Mouse (Mus musculus) heart, embryonic 12.5 days (tissue): ENCODE results near the gene Dtx3l. TPM values are rescaled to one million over a fixed set of nuclear protein-coding genes. Genes with fewer than 3 reads are reported as not detected.
"Not testable (repeated sequence)": the region's sequence is repeated elsewhere in the genome, so short reads cannot be mapped to it uniquely, and the experiment has no call there.

Source experiments
- ATAC-seq: fragments of 200-750 bp; cut with Nextera tagmentation; 2 replicates; pipeline ENCODE4 v1.8.0; 2017; ENCODE audit warnings: moderate TSS enrichment, moderate library complexity; ENCODE audit not compliant: insufficient number of reproducible peaks, low FRiP score
- H3K27ac ChIP-seq: fragments of 300-500 bp; sonication (generic); 2 replicates; pipeline ENCODE4 v1.5.1; 2016; ENCODE audit warnings: mild to moderate bottlenecking, moderate library complexity; ENCODE audit not compliant: poor library complexity, severe bottlenecking
- H3K27me3 ChIP-seq: fragments of 300-500 bp; sonication (generic); replicated peaks from 2 replicates; pipeline ENCODE4 v1.6.1; 2016; ENCODE audit warnings: mild to moderate bottlenecking, moderate library complexity
- H3K36me3 ChIP-seq: fragments of 300-500 bp; sonication (generic); 2 replicates; pipeline ENCODE4 v1.6.1; 2016; ENCODE audit warnings: mild to moderate bottlenecking, moderate library complexity
- H3K4me1 ChIP-seq: fragments of 300-500 bp; sonication (generic); replicated peaks from 2 replicates; pipeline ENCODE4 v1.6.1; 2016; ENCODE audit warnings: mild to moderate bottlenecking
- H3K4me2 ChIP-seq: fragments of 300-500 bp; sonication (generic); 2 replicates; pipeline ENCODE4 v1.6.1; 2016; ENCODE audit warnings: mild to moderate bottlenecking, moderate library complexity
- H3K4me3 ChIP-seq: fragments of 300-500 bp; sonication (generic); 2 replicates; pipeline ENCODE4 v1.5.1; 2016; ENCODE audit warnings: mild to moderate bottlenecking
- H3K9ac ChIP-seq: fragments of 300-500 bp; sonication (generic); 2 replicates; pipeline ENCODE4 v1.6.1; 2016; ENCODE audit warnings: mild to moderate bottlenecking, moderate library complexity
- H3K9me3 ChIP-seq: fragments of 300-500 bp; sonication (generic); replicated peaks from 2 replicates; pipeline ENCODE4 v1.6.1; 2016; ENCODE audit warnings: mild to moderate bottlenecking, moderate library complexity
- WGBS: fragments of 180-500 bp; shearing (Covaris S2); methylation state at CpG from one replicate; pipeline ENCODE4 v1.1.7; 2016; 5-methylcytosine and 5-hydroxymethylcytosine counted together
- polyA plus RNA-seq: library from polyadenylated mRNA; unstranded; fragments of >200 nt; fragmentation: Nextera tagmentation; extraction: Ambion mirVana; gene quantifications from 2 replicates; pipeline ENCODE4 v1.2.1, GENCODE M21; 2016

Dtx3l gene
- 4.9 and 5.0 TPM in 2 replicates for polyA plus RNA-seq

- H3K9ac ChIP-seq, result peak within 1 kb of the TSS; percentile 87
- H3K27me3 ChIP-seq, result 0 out of 2 replicates have a peak, but pooled peaks cover 4% of the 10 kb centered on the region
- H3K4me3 ChIP-seq, result peak within 1 kb of the TSS; percentile 79
- H3K4me2 ChIP-seq, result peak within 1 kb of the TSS; percentile 95
- no peaks in the 10 kb centered on the region for H3K4me1 ChIP-seq
- no peaks in the 10 kb centered on the region for H3K9me3 ChIP-seq
- peak; percentile 67 for ATAC-seq
- 1% methylated on average over 52 of the region's 52 CpGs for WGBS
- H3K27ac ChIP-seq, result peak within 1 kb of the TSS; percentile 15; the same call in 1 of the 2 replicates
- H3K36me3 ChIP-seq, result peaks cover 13% of the 10 kb centered on the region
Measured at GRCm38 (mm10) chr16:35938211-35939151, at the start of gene Dtx3l, which contains the start of gene Parp9. TSS of gene Dtx3l (minus strand) at chr16:35939151. TSS of gene Parp9 (plus strand) at chr16:35938470.

- no peak overlapping the region for H3K4me3 ChIP-seq
- peaks cover 18% of the 10 kb centered on the region for H3K4me1 ChIP-seq
- H3K36me3 ChIP-seq, result no peaks in the 10 kb centered on the region
- H3K9ac ChIP-seq, result no peak overlapping the region
- WGBS, result 85% methylated on average over 1 of the region's 1 CpGs
- H3K9me3 ChIP-seq, result no peaks in the 10 kb centered on the region
- H3K4me2 ChIP-seq, result no peak overlapping the region
- no peaks in the 10 kb centered on the region for H3K27me3 ChIP-seq
- H3K27ac ChIP-seq, result no peak overlapping the region
- no peak for ATAC-seq
Measured at GRCm38 (mm10) chr16:35987930-35988329, 49.0 kb upstream of the Dtx3l start.

GRCm38 (mm10) chr16:35984471-35984870 is 45.5 kb upstream of the Dtx3l start:
- H3K9me3 ChIP-seq, result no peaks in the 10 kb centered on the region
- H3K4me1 ChIP-seq, result peaks cover 18% of the 10 kb centered on the region
- no peak overlapping the region for H3K9ac ChIP-seq
- no peak overlapping the region for H3K27ac ChIP-seq
- H3K4me2 ChIP-seq, result peak overlapping the region; percentile 75
- no peak for ATAC-seq
- H3K4me3 ChIP-seq, result peak overlapping the region; percentile 84
- H3K36me3 ChIP-seq, result no peaks in the 10 kb centered on the region
- 35% methylated on average over 3 of the region's 3 CpGs for WGBS
- no peaks in the 10 kb centered on the region for H3K27me3 ChIP-seq

GRCm38 (mm10) chr16:35983517-35984101 is 44.7 kb upstream of the Dtx3l start:
- no peaks in the 10 kb centered on the region for H3K9me3 ChIP-seq
- no peaks in the 10 kb centered on the region for H3K36me3 ChIP-seq
- ATAC-seq, result peak; percentile 81
- peak overlapping the region; percentile 97 for H3K9ac ChIP-seq
- peak overlapping the region; percentile 75 for H3K4me2 ChIP-seq
- H3K27me3 ChIP-seq, result no peaks in the 10 kb centered on the region
- H3K4me3 ChIP-seq, result peak overlapping the region; percentile 84
- H3K4me1 ChIP-seq, result peaks cover 18% of the 10 kb centered on the region
- H3K27ac ChIP-seq, result peak overlapping the region; percentile 100
- WGBS, result under 1% methylated on average over 78 of the region's 86 CpGs

GRCm38 (mm10) chr16:35982902-35983516 is 44.1 kb upstream of the Dtx3l start:
- peak overlapping the region; percentile 84 for H3K4me3 ChIP-seq
- H3K36me3 ChIP-seq, result no peaks in the 10 kb centered on the region
- ATAC-seq, result peak; percentile 91
- under 1% methylated on average over 44 of the region's 54 CpGs for WGBS
- no peaks in the 10 kb centered on the region for H3K9me3 ChIP-seq
- H3K9ac ChIP-seq, result peak overlapping the region; percentile 97
- peaks cover 18% of the 10 kb centered on the region for H3K4me1 ChIP-seq
- H3K4me2 ChIP-seq, result peak overlapping the region; percentile 75
- H3K27me3 ChIP-seq, result no peaks in the 10 kb centered on the region
- H3K27ac ChIP-seq, result peak overlapping the region; percentile 100

GRCm38 (mm10) chr16:35982506-35982901 is 43.6 kb upstream of the Dtx3l start:
- peaks cover 18% of the 10 kb centered on the region for H3K4me1 ChIP-seq
- H3K9ac ChIP-seq, result peak overlapping the region; percentile 97
- no peaks in the 10 kb centered on the region for H3K36me3 ChIP-seq
- 3% methylated on average over 15 of the region's 15 CpGs for WGBS
- H3K9me3 ChIP-seq, result no peaks in the 10 kb centered on the region
- peak overlapping the region; percentile 100; the same call in 1 of the 2 replicates for H3K27ac ChIP-seq
- no peak for ATAC-seq
- H3K4me3 ChIP-seq, result peak overlapping the region; percentile 84
- no peaks in the 10 kb centered on the region for H3K27me3 ChIP-seq
- peak overlapping the region; percentile 75 for H3K4me2 ChIP-seq

GRCm38 (mm10) chr16:35981363-35981821 is 42.4 kb upstream of the Dtx3l start:
- H3K4me2 ChIP-seq, result peak overlapping the region; percentile 0
- 45% methylated on average over 19 of the region's 19 CpGs for WGBS

GRCm38 (mm10) chr16:35978450-35978849 is 39.5 kb upstream of the Dtx3l start, which contains the start of gene Kpna1:
TSS of gene Kpna1 (plus strand) at chr16:35978750.
- WGBS, result 92% methylated on average over 1 of the region's 1 CpGs
- not testable (repeated sequence) for H3K4me2 ChIP-seq, H3K27me3 ChIP-seq, H3K9ac ChIP-seq, H3K9me3 ChIP-seq, H3K36me3 ChIP-seq, H3K4me3 ChIP-seq, H3K4me1 ChIP-seq, ATAC-seq, H3K27ac ChIP-seq

More at GRCm38 (mm10) chr16:35981363-35981821, 42.4 kb upstream of the Dtx3l start:
- H3K4me3 ChIP-seq, result no peak overlapping the region
- no peak overlapping the region for H3K27ac ChIP-seq
- H3K4me1 ChIP-seq, result peaks cover 13% of the 10 kb centered on the region
- peak; percentile 96 for ATAC-seq
- H3K9ac ChIP-seq, result no peak overlapping the region
- no peaks in the 10 kb centered on the region for H3K36me3 ChIP-seq
- no peaks in the 10 kb centered on the region for H3K9me3 ChIP-seq
- no peaks in the 10 kb centered on the region for H3K27me3 ChIP-seq

- WGBS, result 63% methylated on average over 1 of the region's 1 CpGs
- no peaks in the 10 kb centered on the region for H3K27me3 ChIP-seq
- H3K4me2 ChIP-seq, result no peak overlapping the region
- H3K9me3 ChIP-seq, result no peaks in the 10 kb centered on the region
- H3K27ac ChIP-seq, result no peak overlapping the region
- no peak overlapping the region for H3K4me3 ChIP-seq
- no peaks in the 10 kb centered on the region for H3K4me1 ChIP-seq
- no peaks in the 10 kb centered on the region; the same call in 1 of the 2 replicates for H3K36me3 ChIP-seq
- no peak for ATAC-seq
- no peak overlapping the region for H3K9ac ChIP-seq
Measured at GRCm38 (mm10) chr16:35974021-35974420, 35.1 kb upstream of the Dtx3l start.

- Histone ChIP-seq H3K27ac (no peak overlapping the region), H3K27me3 (no peaks in the 10 kb centered on the region), H3K9ac (no peak overlapping the region), H3K4me1 (no peaks in the 10 kb centered on the region), H3K4me2 (no peak overlapping the region), H3K4me3 (no peak overlapping the region), H3K36me3 (peaks cover 2% of the 10 kb centered on the region; the same call in 1 of the 2 replicates), H3K9me3 (no peaks in the 10 kb centered on the region)
- WGBS, result 35% methylated on average over 2 of the region's 2 CpGs
- ATAC-seq, result no peak
Measured at GRCm38 (mm10) chr16:35968149-35968548, 29.2 kb upstream of the Dtx3l start.
